Mouse (Mus musculus) liver, embryonic 14 days (tissue): ENCODE results near the gene Gtdc1. TPM values are rescaled to one million over a fixed set of nuclear protein-coding genes. Genes with fewer than 3 reads are reported as not detected.

Experiments
- polyA plus RNA-seq: library from polyadenylated mRNA; depleted of rRNA; stranded (reverse); fragments of >200 nt; gene quantifications from 2 replicates; pipeline ENCODE4 v1.2.3, GENCODE M21; 2012; rRNA removed

The Gtdc1 gene
- polyA plus RNA-seq, result 4.7 and 5.9 TPM in 2 replicates

GRCm38 (mm10) chr2:44927482-44927811 is at the start of gene Gtdc1:
TSS of gene Gtdc1 (minus strand) at chr2:44927657.

Other genes with a start within 250 kb of the Gtdc1 start
- gene Zeb2, start 189.7 kb upstream of the Gtdc1 start, polyA plus RNA-seq, result 6.8 and 6.9 TPM in 2 replicates